In genomic region chr13:45118375-45118774, GRCm38 (mm10) we compare ENCODE assay signal across 28 mouse cellular contexts. TPM values are rescaled to one million over a fixed set of nuclear protein-coding genes. Genes with fewer than 3 reads are reported as not detected.
A peak's percentile ranks its signal among the peaks of the same experiment; 100 is the strongest.
DNase-seq lines count a peak whose midpoint lies in the region; ATAC-seq and TF ChIP-seq lines count a peak whose summit lies in the region.
"Had no signal": no experiment of that assay in that cellular context is flagged by ENCODE, and none has a peak within 500 bp of the region (broad histone marks: within the 10 kb centered on the region; RNA-seq: fewer than 3 reads in every experiment).

No protein-coding gene starts in this region.

- H3K4me1 ChIP-seq in MEL (ENCODE audit: control insufficient read depth in 1 of 2, insufficient read depth in 2 of 2, low read length in 2 of 2) = 0 out of 4 replicates have a peak, but pooled peaks cover 0 to 4% of the 10 kb centered on the region in 2 experiments
- H3K4me1 ChIP-seq in liver, embryonic 12.5 days = peaks cover 14% of the 10 kb centered on the region; the same call in 1 of the 2 replicates
- H3K4me1 ChIP-seq in liver, embryonic 15.5 days (replicated peaks) = peaks cover 14% of the 10 kb centered on the region
- H3K4me1 ChIP-seq in limb, embryonic 10.5 days = no peaks in the 10 kb centered on the region
- no peaks in the 10 kb centered on the region for H3K4me1 ChIP-seq in forebrain, embryonic 16.5 days (replicated peaks; ENCODE audit: control insufficient read depth, insufficient read depth, low read length)
- no peaks in the 10 kb centered on the region for H3K4me1 ChIP-seq in embryonic facial prominence, embryonic 10.5 days
- H3K4me1 ChIP-seq: embryonic facial prominence, embryonic 13.5 days; forebrain, embryonic 12.5 days; forebrain, embryonic 15.5 days; hindbrain, embryonic 12.5 days had no signal

- H3K27me3 ChIP-seq in MEL (ENCODE audit: control insufficient read depth in 1 of 2, insufficient read depth in 2 of 2, low read length in 2 of 2) = no peaks in the 10 kb centered on the region
- H3K27me3 ChIP-seq in liver, embryonic 12.5 days (replicated peaks) = peaks cover 30% of the 10 kb centered on the region
- peaks cover 45% of the 10 kb centered on the region for H3K27me3 ChIP-seq in liver, embryonic 15.5 days
- H3K27me3 ChIP-seq in limb, embryonic 10.5 days (ENCODE audit: low read depth, poor library complexity, severe bottlenecking) = no peaks in the 10 kb centered on the region
- no peaks in the 10 kb centered on the region for H3K27me3 ChIP-seq in forebrain, embryonic 16.5 days (replicated peaks; ENCODE audit: control insufficient read depth, insufficient read depth, low read length)
- H3K27me3 ChIP-seq in embryonic facial prominence, embryonic 10.5 days (replicated peaks; ENCODE audit: low read depth, poor library complexity, severe bottlenecking) = no peaks in the 10 kb centered on the region
- H3K27me3 ChIP-seq: CH12.LX; embryonic facial prominence, embryonic 13.5 days; forebrain, embryonic 12.5 days; forebrain, embryonic 15.5 days; hindbrain, embryonic 12.5 days had no signal

- TF ChIP-seq RAD21 in MEL (IDR thresholded peaks at IDR 0.05; ENCODE audit: low read depth, low read length) = no peak; the same call in 1 of the 2 replicates

- H3K9me3 ChIP-seq in MEL (replicated peaks; ENCODE audit: insufficient read depth, low read length) = no peaks in the 10 kb centered on the region
- no peaks in the 10 kb centered on the region for H3K9me3 ChIP-seq in liver, embryonic 12.5 days (replicated peaks)
- no peaks in the 10 kb centered on the region for H3K9me3 ChIP-seq in liver, embryonic 15.5 days (replicated peaks)
- H3K9me3 ChIP-seq in limb, embryonic 10.5 days (replicated peaks) = no peaks in the 10 kb centered on the region
- no peaks in the 10 kb centered on the region for H3K9me3 ChIP-seq in forebrain, embryonic 16.5 days (ENCODE audit: control insufficient read depth, low read length)
- H3K9me3 ChIP-seq in embryonic facial prominence, embryonic 10.5 days = no peaks in the 10 kb centered on the region
- H3K9me3 ChIP-seq: embryonic facial prominence, embryonic 13.5 days; forebrain, embryonic 12.5 days; forebrain, embryonic 15.5 days; G1E; hindbrain, embryonic 12.5 days had no signal

- WGBS in liver, embryonic 12.5 days (ENCODE audit: insufficient replicate concordance) = 52% methylated on average over 5 of the region's 5 CpGs
- 54% methylated on average over 5 of the region's 5 CpGs for WGBS in liver, embryonic 15.5 days (ENCODE audit: insufficient replicate concordance)
- WGBS in limb, embryonic 10.5 days = 91% methylated on average over 5 of the region's 5 CpGs
- 89% methylated on average over 5 of the region's 5 CpGs for WGBS in forebrain, embryonic 16.5 days
- 90% methylated on average over 5 of the region's 5 CpGs for WGBS in embryonic facial prominence, embryonic 10.5 days

- DNase-seq in MEL (ENCODE audit: low read depth, low spot score) = peak; percentile 60
- no peak for DNase-seq in limb, embryonic 10.5 days (ENCODE audit: low spot score)
- no peak for DNase-seq in B cell, adult 2 months
- no peak for DNase-seq in embryonic facial prominence, embryonic 10.5 days (ENCODE audit: low spot score)
- DNase-seq: adrenal gland, adult 2 months; adrenal gland, postnatal 14 days; cerebellum, adult 11 months; cerebellum, adult 2 months; cerebellum, adult 9-11 months; cerebellum, postnatal 25 days; gastrocnemius, adult 2 months; gastrocnemius, postnatal 14 days; heart, adult 11 months had no signal

- no peak overlapping the region for H3K4me2 ChIP-seq in liver, embryonic 12.5 days
- no peak overlapping the region for H3K4me2 ChIP-seq in liver, embryonic 15.5 days
- H3K4me2 ChIP-seq in forebrain, embryonic 16.5 days (ENCODE audit: low read length) = no peak overlapping the region
- H3K4me2 ChIP-seq: embryonic facial prominence, embryonic 13.5 days; forebrain, embryonic 12.5 days; forebrain, embryonic 15.5 days; heart, embryonic 11.5 days; hindbrain, embryonic 12.5 days had no signal

- 0 out of 4 replicates have a peak overlapping the region, but pooled peaks of 1 of the 2 experiments have one; percentile 11 for H3K4me3 ChIP-seq in MEL (ENCODE audit: control insufficient read depth in 1 of 2, insufficient read depth in 1 of 2, low read depth in 2 of 2, low read length in 2 of 2)
- H3K4me3 ChIP-seq in liver, embryonic 12.5 days = no peak overlapping the region
- no peak overlapping the region for H3K4me3 ChIP-seq in liver, embryonic 15.5 days (replicated peaks)
- no peak overlapping the region for H3K4me3 ChIP-seq in limb, embryonic 10.5 days
- H3K4me3 ChIP-seq in forebrain, embryonic 16.5 days (replicated peaks; ENCODE audit: low read length) = no peak overlapping the region
- no peak overlapping the region for H3K4me3 ChIP-seq in embryonic facial prominence, embryonic 10.5 days
- H3K4me3 ChIP-seq: embryonic facial prominence, embryonic 13.5 days; erythroblast, embryonic 14.5 days; forebrain, embryonic 12.5 days; forebrain, embryonic 15.5 days; gastrocnemius, adult 2 months; hindbrain, embryonic 12.5 days had no signal

- TF ChIP-seq POLR2A in MEL (IDR thresholded peaks at IDR 0.05; ENCODE audit: control insufficient read depth in 1 of 2, insufficient read depth in 1 of 2, low read depth in 1 of 2, low read length in 2 of 2, poor library complexity in 1 of 2) = no peak

- no peak overlapping the region for H3K9ac ChIP-seq in MEL (ENCODE audit: control insufficient read depth, low read depth, low read length, poor library complexity, severe bottlenecking)
- no peak overlapping the region for H3K9ac ChIP-seq in liver, embryonic 12.5 days
- H3K9ac ChIP-seq in liver, embryonic 15.5 days = no peak overlapping the region
- H3K9ac ChIP-seq in forebrain, embryonic 16.5 days (replicated peaks; ENCODE audit: low read depth, low read length) = no peak overlapping the region
- H3K9ac ChIP-seq: embryonic facial prominence, embryonic 13.5 days; forebrain, embryonic 12.5 days; forebrain, embryonic 15.5 days; hindbrain, embryonic 12.5 days had no signal

- peak in 2 of 3 experiments; percentile 48 to 55; a peak in 5 of 6 replicates for TF ChIP-seq CTCF in MEL (IDR thresholded peaks at IDR 0.05 in 2 of 3, conservative IDR thresholded peaks at IDR 0.05 in 1 of 3; ENCODE audit: control insufficient read depth in 1 of 3, insufficient read depth in 1 of 3, low read depth in 2 of 3, low read length in 3 of 3, poor library complexity in 1 of 3, severe bottlenecking in 1 of 3)

- no peak overlapping the region for H3K27ac ChIP-seq in MEL (ENCODE audit: control insufficient read depth, low read depth, low read length)
- H3K27ac ChIP-seq in liver, embryonic 12.5 days = no peak overlapping the region
- no peak overlapping the region for H3K27ac ChIP-seq in liver, embryonic 15.5 days (replicated peaks)
- no peak overlapping the region for H3K27ac ChIP-seq in limb, embryonic 10.5 days
- H3K27ac ChIP-seq in forebrain, embryonic 16.5 days (ENCODE audit: low read length) = no peak overlapping the region
- no peak overlapping the region for H3K27ac ChIP-seq in embryonic facial prominence, embryonic 10.5 days (replicated peaks)
- H3K27ac ChIP-seq: embryonic facial prominence, embryonic 13.5 days; forebrain, embryonic 12.5 days; forebrain, embryonic 15.5 days; gastrocnemius, adult 2 months; hindbrain, embryonic 12.5 days had no signal

- no peak for TF ChIP-seq EP300 in MEL (IDR thresholded peaks at IDR 0.05; ENCODE audit: low read depth in 1 of 2, low read length in 2 of 2)

- H3K36me3 ChIP-seq in MEL (ENCODE audit: control insufficient read depth in 1 of 2, insufficient read depth in 2 of 2, low read length in 2 of 2) = no peaks in the 10 kb centered on the region
- no peaks in the 10 kb centered on the region for H3K36me3 ChIP-seq in liver, embryonic 12.5 days
- H3K36me3 ChIP-seq in liver, embryonic 15.5 days (replicated peaks) = no peaks in the 10 kb centered on the region
- no peaks in the 10 kb centered on the region for H3K36me3 ChIP-seq in limb, embryonic 10.5 days
- H3K36me3 ChIP-seq in forebrain, embryonic 16.5 days (ENCODE audit: control insufficient read depth, insufficient read depth) = no peaks in the 10 kb centered on the region
- no peaks in the 10 kb centered on the region for H3K36me3 ChIP-seq in embryonic facial prominence, embryonic 10.5 days (replicated peaks)
- H3K36me3 ChIP-seq: embryonic facial prominence, embryonic 13.5 days; forebrain, embryonic 12.5 days; forebrain, embryonic 15.5 days; G1E; hindbrain, embryonic 12.5 days had no signal

- no peaks in the 10 kb centered on the region for H3K79me2 ChIP-seq in MEL (ENCODE audit: control insufficient read depth, insufficient read depth, low read length, poor library complexity)

- ATAC-seq in liver, embryonic 12.5 days = peak; percentile 76
- peak; percentile 71 for ATAC-seq in liver, embryonic 15.5 days (ENCODE audit: insufficient read depth)
- ATAC-seq in megakaryocyte progenitor cell, adult 5-6 weeks (replicated peaks; ENCODE audit: poor library complexity) = peak; percentile 46; the same call in 1 of the 2 replicates
- ATAC-seq in forebrain, embryonic 16.5 days = no peak
- ATAC-seq: forebrain, embryonic 15.5 days; hindbrain, embryonic 16.5 days had no signal

TF ChIP-seq in MEL, 35 proteins besides CTCF, POLR2A, EP300 and RAD21 (continues in another document):
- TF ChIP-seq POLR2AphosphoS5 (IDR thresholded peaks at IDR 0.05; ENCODE audit: borderline replicate concordance, low read depth, low read length) (no peak), SMC3 (IDR thresholded peaks at IDR 0.05; ENCODE audit: low read depth, low read length) (peak; percentile 26; the same call in 1 of the 2 replicates), E2F4 (IDR thresholded peaks at IDR 0.05; ENCODE audit: borderline replicate concordance, low read depth, low read length) (no peak), ZMIZ1 (IDR thresholded peaks at IDR 0.05; ENCODE audit: low read depth, low read length) (no peak), NRF1 (IDR thresholded peaks at IDR 0.05; ENCODE audit: insufficient read depth, low read depth, low read length, poor library complexity, severe bottlenecking) (no peak), CHD1 (IDR thresholded peaks at IDR 0.05; ENCODE audit: low read depth, low read length) (no peak), ZNF384 (IDR thresholded peaks at IDR 0.05; ENCODE audit: low read depth, low read length) (no peak), ZKSCAN1 (IDR thresholded peaks at IDR 0.05; ENCODE audit: low read depth, low read length) (no peak)

RNA-seq across cellular contexts. Expression of gene Gm9817, which starts 39.9 kb away (rescaled TPM):
- total RNA-seq in MEL (2012; rRNA removed) = not detected in 2 replicates
- under 1 TPM in 1 of 2 experiments, not detected in 1; 0.08 TPM for polyA plus RNA-seq in MEL (2012; ENCODE audit: insufficient read depth in 1 of 2, insufficient read length in 2 of 2, low read depth in 1 of 2, low replicate concordance in 2 of 2, missing spikeins in 1 of 2)
- not detected in 2 replicates for polyA plus RNA-seq in liver, embryonic 12.5 days (2016; fragmentation: Nextera tagmentation; extraction: Ambion mirVana)
- not detected in 2 replicates for polyA plus RNA-seq in liver, embryonic 15.5 days (2015; fragmentation: Nextera tagmentation; extraction: Ambion mirVana)
- not detected in 2 replicates for total RNA-seq in megakaryocyte progenitor cell, adult 5-6 weeks (2015)
- total RNA-seq in megakaryocyte progenitor cell, adult 5-6 weeks (2017) = not detected in 2 replicates
- polyA plus RNA-seq in limb, embryonic 10.5 days (2016; fragmentation: Nextera tagmentation; extraction: Ambion mirVana) = not detected in 2 replicates
- polyA plus RNA-seq in forebrain, embryonic 16.5 days (2015; fragmentation: Nextera tagmentation; extraction: Ambion mirVana) = not detected in 2 replicates
- polyA plus RNA-seq in embryonic facial prominence, embryonic 10.5 days (2016; fragmentation: Nextera tagmentation; extraction: Ambion mirVana) = not detected in 2 replicates
- total RNA-seq: adrenal gland, postnatal 14 days; CH12.LX; common myeloid progenitor, adult 5-6 weeks; hematopoietic stem cell, adult 5-6 weeks had no signal
- polyA plus RNA-seq: cerebellum, adult 2 months; embryonic facial prominence, embryonic 13.5 days; erythroblast, embryonic 14.5 days; forebrain, embryonic 12.5 days; forebrain, embryonic 15.5 days; heart, embryonic 11.5 days; hindbrain, embryonic 12.5 days had no signal
